Mouse (Mus musculus) megakaryocyte, embryonic 14.5 days (primary cell): ENCODE results near the gene Rbm3. TPM values are rescaled to one million over a fixed set of nuclear protein-coding genes. Genes with fewer than 3 reads are reported as not detected.

Source experiments
- H3K27me3 ChIP-seq: replicated peaks from 2 replicates; pipeline ENCODE3; 2012; ENCODE audit warnings: inconsistent platforms
- H3K36me3 ChIP-seq: replicated peaks from 2 replicates; pipeline ENCODE3; 2012; ENCODE audit warnings: low read length, inconsistent platforms, mixed read lengths
- H3K4me1 ChIP-seq: 2 replicates; pipeline ENCODE4 v1.6.1; 2012; ENCODE audit warnings: inconsistent platforms
- H3K4me3 ChIP-seq: replicated peaks from 2 replicates; pipeline ENCODE3; 2012; ENCODE audit warnings: moderate library complexity, mild to moderate bottlenecking, inconsistent platforms
- H3K9me3 ChIP-seq: 2 replicates; pipeline ENCODE4 v1.6.1; 2012; ENCODE audit warnings: inconsistent platforms
- FLI1 ChIP-seq: IDR thresholded peaks from 2 replicates; pipeline ENCODE4 v1.6.1; 2012; ENCODE audit warnings: low read length, inconsistent platforms, mixed read lengths
- GATA1 ChIP-seq: IDR thresholded peaks from 3 replicates; pipeline ENCODE4 v1.6.1; 2012; ENCODE audit warnings: mixed read lengths, low read length, inconsistent platforms, borderline replicate concordance
- polyA plus RNA-seq: library from polyadenylated mRNA; stranded (reverse); fragments of >175 nt; gene quantifications from 2 replicates; pipeline ENCODE4 v1.2.3, GENCODE M21; 2012; ENCODE audit warnings: low replicate concordance; ENCODE audit not compliant: insufficient read depth

Rbm3 gene
- polyA plus RNA-seq, 1 experiment: 96.3 TPM

DNA sequence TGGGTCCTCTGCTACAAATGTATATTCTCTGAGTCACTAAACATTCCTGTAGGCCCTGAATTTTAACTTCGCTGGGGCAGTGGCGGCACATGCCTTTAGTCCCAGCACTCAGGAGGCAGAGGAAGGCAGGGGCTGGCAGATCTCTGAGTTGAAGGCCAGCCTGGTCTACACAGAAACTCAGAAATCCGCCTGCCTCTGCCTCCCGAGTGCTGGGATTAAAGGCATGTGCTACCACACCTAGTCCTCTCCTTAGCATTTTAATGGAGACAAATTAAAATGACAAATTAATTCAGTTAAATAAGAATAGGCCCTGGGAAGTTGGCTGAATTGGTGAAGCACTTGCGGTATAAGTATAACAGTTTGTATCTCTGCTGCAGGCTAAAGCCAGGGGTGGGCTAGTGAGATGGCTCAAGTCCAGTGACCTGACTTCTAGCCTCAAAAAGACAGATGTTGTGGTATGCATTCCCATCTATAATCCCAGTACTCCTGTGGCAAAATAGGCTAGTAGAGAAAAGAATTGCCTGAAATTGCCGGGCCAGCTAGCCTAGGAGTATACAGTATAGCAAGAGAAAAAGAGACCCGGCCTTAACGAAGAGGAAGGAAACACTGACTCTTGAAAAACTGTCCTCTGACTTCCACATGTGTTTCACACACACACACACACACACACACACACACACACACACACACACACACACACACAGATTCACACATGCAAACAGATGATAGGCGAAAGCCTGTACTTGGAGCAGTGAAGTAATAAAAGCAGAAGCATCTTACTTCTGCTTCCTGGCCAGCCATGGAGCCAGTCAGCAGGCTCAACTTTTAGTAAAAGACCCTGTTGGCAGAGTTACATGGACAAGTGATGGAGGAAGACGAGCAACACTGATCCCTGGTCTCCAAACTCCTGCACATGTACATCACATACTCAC, 22.3 kb upstream of the Rbm3 start:
- Histone ChIP-seq H3K4me1 (no peaks in the 10 kb centered on the region; the same call in 1 of the 2 replicates), H3K9me3 (no peaks in the 10 kb centered on the region), H3K4me3 (no peak overlapping the region), H3K36me3 (peaks cover 64% of the 10 kb centered on the region), H3K27me3 (no peaks in the 10 kb centered on the region)
- TF ChIP-seq GATA1 (no peak), FLI1 (no peak)

- peaks cover 45% of the 10 kb centered on the region for H3K36me3 ChIP-seq
- H3K9me3 ChIP-seq: no peaks in the 10 kb centered on the region
- no peak overlapping the region for H3K4me3 ChIP-seq
- no peak for TF ChIP-seq FLI1
- no peak for TF ChIP-seq GATA1
- H3K4me1 ChIP-seq: no peaks in the 10 kb centered on the region; the same call in 1 of the 2 replicates
- no peaks in the 10 kb centered on the region for H3K27me3 ChIP-seq
These were observed 18.8 kb upstream of the Rbm3 start for GRCm38 (mm10) chrX:8164471-8164870.

DNA sequence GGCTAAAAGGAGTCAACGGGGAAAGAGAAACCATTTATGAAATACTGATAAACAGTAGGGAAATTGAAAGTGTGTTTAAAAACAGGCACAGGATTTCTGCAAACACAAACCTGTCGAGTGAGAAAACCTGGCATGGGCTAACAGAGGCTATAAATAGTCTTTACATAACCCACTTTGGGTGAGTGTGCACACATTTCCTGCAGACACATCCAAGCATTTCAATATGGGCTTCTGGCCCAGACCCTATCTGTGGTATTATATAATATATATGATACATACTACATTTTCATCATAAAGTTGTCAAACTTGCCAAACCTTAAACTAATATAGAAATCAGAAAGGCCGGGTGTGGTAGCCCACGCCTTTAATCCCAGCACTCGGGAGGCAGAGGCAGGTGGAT, 17.4 kb upstream of the Rbm3 start:
- peaks cover 38% of the 10 kb centered on the region for H3K36me3 ChIP-seq
- H3K4me3 ChIP-seq: no peak overlapping the region
- no peaks in the 10 kb centered on the region; the same call in 1 of the 2 replicates for H3K4me1 ChIP-seq
- H3K9me3 ChIP-seq: no peaks in the 10 kb centered on the region
- H3K27me3 ChIP-seq: no peaks in the 10 kb centered on the region
- TF ChIP-seq FLI1: no peak
- no peak for TF ChIP-seq GATA1

DNA sequence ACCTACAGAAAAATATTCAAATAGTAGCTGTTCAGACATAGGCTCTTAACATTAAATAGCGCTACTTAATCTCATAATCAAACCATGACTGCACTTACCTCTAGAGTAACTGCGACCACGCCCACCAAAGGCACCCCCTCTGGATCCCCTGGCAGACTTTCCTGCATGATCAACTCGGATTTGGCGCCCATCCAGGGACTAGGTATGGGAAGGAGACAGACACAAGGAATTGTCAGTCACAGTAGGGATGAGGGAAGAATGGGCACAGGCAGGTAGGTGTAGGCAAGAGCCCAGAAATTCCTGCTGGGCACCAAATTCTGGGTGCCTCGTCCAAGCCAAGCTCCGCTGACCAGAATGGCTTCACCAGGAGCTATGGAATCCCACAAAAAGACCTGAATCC, 1.9 kb downstream of the Rbm3 start:
- Histone ChIP-seq H3K27me3 (no peaks in the 10 kb centered on the region), H3K4me1 (peaks cover 27% of the 10 kb centered on the region), H3K36me3 (peaks cover 49% of the 10 kb centered on the region), H3K9me3 (peaks cover 14% of the 10 kb centered on the region), H3K4me3 (peak overlapping the region; percentile 95)
- TF ChIP-seq GATA1: no peak
- no peak for TF ChIP-seq FLI1

- TF ChIP-seq FLI1 (no peak), GATA1 (no peak)
- Histone ChIP-seq H3K27me3 (no peaks in the 10 kb centered on the region), H3K4me3 (no peak overlapping the region), H3K36me3 (peaks cover 57% of the 10 kb centered on the region), H3K4me1 (peaks cover 27% of the 10 kb centered on the region), H3K9me3 (peaks cover 14% of the 10 kb centered on the region)
These were observed 2.7 kb downstream of the Rbm3 start for GRCm38 (mm10) chrX:8142948-8143347.

- TF ChIP-seq GATA1 (no peak), FLI1 (no peak)
- peaks cover 74% of the 10 kb centered on the region for H3K36me3 ChIP-seq
- H3K4me1 ChIP-seq: peaks cover 17% of the 10 kb centered on the region
- H3K4me3 ChIP-seq: no peak overlapping the region
- H3K27me3 ChIP-seq: no peaks in the 10 kb centered on the region
- peaks cover 14% of the 10 kb centered on the region for H3K9me3 ChIP-seq
These were observed 4.6 kb downstream of the Rbm3 start for GRCm38 (mm10) chrX:8141058-8141457.

DNA sequence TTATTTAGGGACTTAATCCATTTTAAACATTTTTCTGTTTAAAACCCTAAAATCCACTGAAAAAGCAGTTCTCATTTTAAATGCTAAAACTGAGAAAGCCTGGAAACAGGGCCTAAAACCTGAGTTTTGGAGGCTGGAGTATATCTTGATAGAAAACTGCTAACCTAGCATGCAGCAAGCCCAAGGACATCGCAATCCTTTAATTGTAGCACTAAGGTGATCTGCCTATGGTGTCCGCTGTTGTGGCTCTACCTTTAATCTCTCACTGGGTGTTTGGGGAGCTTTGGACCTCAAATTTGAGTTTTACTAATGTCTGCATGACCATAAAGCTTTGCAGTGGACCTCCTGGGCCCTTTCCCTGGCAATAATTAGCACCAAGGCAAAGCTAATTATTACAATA, 5.2 kb downstream of the Rbm3 start:
- H3K36me3 ChIP-seq: peaks cover 74% of the 10 kb centered on the region
- peaks cover 16% of the 10 kb centered on the region for H3K4me1 ChIP-seq
- H3K9me3 ChIP-seq: peaks cover 14% of the 10 kb centered on the region
- no peak overlapping the region for H3K4me3 ChIP-seq
- H3K27me3 ChIP-seq: no peaks in the 10 kb centered on the region
- TF ChIP-seq FLI1 (no peak), GATA1 (no peak)

- Histone ChIP-seq H3K9me3 (peaks cover 7% of the 10 kb centered on the region), H3K27me3 (no peaks in the 10 kb centered on the region), H3K4me3 (no peak overlapping the region), H3K4me1 (peaks cover 16% of the 10 kb centered on the region), H3K36me3 (peaks cover 73% of the 10 kb centered on the region)
- TF ChIP-seq GATA1 (no peak), FLI1 (no peak)
These were observed 6.2 kb downstream of the Rbm3 start for GRCm38 (mm10) chrX:8139480-8139879.

DNA sequence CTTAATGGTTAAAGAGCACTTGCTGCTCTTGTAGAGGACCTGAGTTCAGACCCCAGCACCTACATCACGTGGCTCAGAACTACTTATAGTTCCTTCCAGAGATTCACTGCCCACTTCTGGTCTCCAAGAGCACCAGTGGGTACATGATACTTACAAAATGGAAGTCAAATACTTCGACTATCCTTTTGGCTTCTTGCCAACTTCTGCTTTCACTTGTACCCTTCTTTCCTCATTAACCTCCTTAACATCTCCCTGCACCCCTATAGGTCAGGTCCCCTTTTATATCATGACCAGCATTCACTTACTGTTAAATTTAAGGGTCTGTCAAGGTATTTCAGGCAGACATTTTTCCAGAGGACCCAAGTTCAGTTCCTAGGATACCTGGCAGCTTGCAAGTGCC, 9.8 kb downstream of the Rbm3 start:
- no peak overlapping the region for H3K4me3 ChIP-seq
- H3K9me3 ChIP-seq: no peaks in the 10 kb centered on the region
- peaks cover 50% of the 10 kb centered on the region for H3K36me3 ChIP-seq
- H3K4me1 ChIP-seq: peaks cover 16% of the 10 kb centered on the region
- TF ChIP-seq GATA1 (no peak), FLI1 (no peak)
- no peaks in the 10 kb centered on the region for H3K27me3 ChIP-seq

DNA sequence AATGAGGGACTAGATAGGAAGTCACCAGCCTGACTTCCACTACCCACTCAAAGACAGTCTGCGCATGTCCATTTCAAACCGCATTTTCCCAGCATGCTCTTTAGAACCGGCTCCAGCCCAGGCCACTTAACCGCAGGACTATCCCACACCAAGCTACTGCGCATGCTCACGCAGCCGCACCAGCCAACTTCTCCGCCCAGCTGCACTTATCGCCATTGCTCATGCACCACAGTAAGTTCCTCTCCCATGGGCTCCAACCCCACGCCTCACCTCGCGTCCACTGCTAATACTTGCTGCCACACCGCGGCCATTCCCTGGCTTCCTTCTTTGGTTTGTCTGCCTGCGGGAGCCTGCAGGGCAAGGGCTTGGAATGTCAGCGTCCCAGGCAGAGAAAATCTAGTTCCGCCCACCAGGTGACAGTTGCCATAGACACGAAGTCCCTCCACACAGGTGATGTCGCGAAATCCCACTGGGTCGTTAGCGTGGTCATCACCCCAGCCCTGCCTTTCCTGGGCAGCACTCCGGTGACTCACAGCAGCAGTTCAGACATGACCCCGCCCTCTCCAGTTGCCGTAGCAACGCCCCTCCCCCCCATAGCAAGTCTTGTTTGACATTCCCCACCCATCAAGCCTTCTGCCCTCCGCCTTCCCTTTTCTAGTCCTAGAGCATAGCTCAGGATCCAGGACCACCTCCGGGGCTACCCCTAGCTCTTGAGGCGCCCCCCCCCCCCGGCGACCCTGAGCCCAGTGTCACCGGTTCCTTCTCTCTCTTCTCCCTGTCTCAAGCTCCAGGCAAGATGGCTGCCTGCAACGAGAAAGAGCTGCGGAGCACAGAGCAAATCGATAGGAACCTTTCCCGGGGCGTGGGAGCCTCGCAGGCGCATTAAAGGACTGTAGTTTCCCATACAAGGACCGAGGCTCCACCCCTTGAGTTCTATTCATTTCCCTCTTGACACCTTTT, 13.4 kb downstream of the Rbm3 start, which contains the start of gene Wdr13:
Wdr13 (minus strand) TSS at position 876 of the 960 bp plus-strand sequence.
- H3K9me3 ChIP-seq: no peaks in the 10 kb centered on the region
- H3K4me1 ChIP-seq: peaks cover 24% of the 10 kb centered on the region
- TF ChIP-seq FLI1: no peak
- peak; percentile 61; the same call in 1 of the 3 replicates for TF ChIP-seq GATA1
- H3K4me3 ChIP-seq: peak within 1 kb of the TSS; percentile 95
- peaks cover 50% of the 10 kb centered on the region for H3K36me3 ChIP-seq
- H3K27me3 ChIP-seq: no peaks in the 10 kb centered on the region
